ENCODE assay signal across 17 mouse cellular contexts in the genomic region with DNA sequence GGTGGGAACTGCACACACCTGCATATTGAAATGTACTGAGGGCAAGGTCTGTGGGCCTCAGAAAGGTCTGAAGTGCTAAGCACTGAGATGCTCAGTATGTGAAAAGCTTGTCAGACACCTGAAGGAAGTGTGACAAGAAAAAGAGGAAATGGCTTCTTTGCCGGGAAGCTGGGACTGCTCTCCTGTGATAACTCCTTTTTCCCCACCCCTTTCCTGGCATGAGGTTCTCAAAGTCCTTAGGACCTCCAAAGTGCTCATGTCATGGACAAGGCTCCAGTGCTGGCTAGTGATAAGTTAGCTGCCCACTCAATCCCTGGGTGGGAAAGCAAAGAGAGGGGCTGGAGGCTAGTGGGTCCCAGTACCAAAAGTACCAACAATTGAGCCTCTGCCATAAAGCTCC. TPM values are rescaled to one million over a fixed set of nuclear protein-coding genes. Genes with fewer than 3 reads are reported as not detected.
A peak's percentile ranks its signal among the peaks of the same experiment; 100 is the strongest.
DNase-seq lines count a peak whose midpoint lies in the region; ATAC-seq lines count a peak whose summit lies in the region.
"Had no signal": no experiment of that assay in that cellular context is flagged by ENCODE, and none has a peak within 500 bp of the region (broad histone marks: within the 10 kb centered on the region; RNA-seq: fewer than 3 reads in every experiment).

No protein-coding gene starts in this region.

- H3K27ac ChIP-seq in heart, embryonic 13.5 days (replicated peaks), result 0 out of 2 replicates have a peak overlapping the region, but pooled peaks have one; percentile 29
- peak overlapping the region; percentile 41 for H3K27ac ChIP-seq in lung, embryonic 15.5 days
- H3K27ac ChIP-seq in brown adipose tissue, adult 24 weeks (replicated peaks; ENCODE audit: low read depth, low read length), result peak overlapping the region; percentile 87
- H3K27ac ChIP-seq: hindbrain, embryonic 13.5 days; limb, embryonic 10.5 days; stomach, embryonic 15.5 days had no signal

- peaks cover 75% of the 10 kb centered on the region for H3K4me1 ChIP-seq in heart, embryonic 13.5 days
- H3K4me1 ChIP-seq in lung, embryonic 15.5 days, result peaks cover 30% of the 10 kb centered on the region; the same call in 1 of the 2 replicates
- H3K4me1 ChIP-seq in brown adipose tissue, adult 24 weeks (ENCODE audit: control insufficient read depth, insufficient read depth, insufficient read length, low read length), result peaks cover 57% of the 10 kb centered on the region

- no peak overlapping the region for H3K4me2 ChIP-seq in heart, embryonic 13.5 days
- no peak overlapping the region for H3K4me2 ChIP-seq in lung, embryonic 15.5 days
- H3K4me2 ChIP-seq: hindbrain, embryonic 13.5 days; lung, embryonic 14.5 days; stomach, embryonic 15.5 days had no signal

- no peaks in the 10 kb centered on the region for H3K27me3 ChIP-seq in heart, embryonic 13.5 days (replicated peaks)
- no peaks in the 10 kb centered on the region for H3K27me3 ChIP-seq in lung, embryonic 15.5 days
- no peaks in the 10 kb centered on the region for H3K27me3 ChIP-seq in splenic B cell, adult 2 months (ENCODE audit: control insufficient read depth, insufficient read depth, low read length, poor library complexity, severe bottlenecking)
- H3K27me3 ChIP-seq: hindbrain, embryonic 13.5 days; stomach, embryonic 15.5 days had no signal

- no peaks in the 10 kb centered on the region for H3K9me3 ChIP-seq in heart, embryonic 13.5 days
- H3K9me3 ChIP-seq in lung, embryonic 15.5 days, result no peaks in the 10 kb centered on the region
- H3K9me3 ChIP-seq: hindbrain, embryonic 13.5 days; limb, embryonic 10.5 days; stomach, embryonic 15.5 days had no signal

- no peak for ATAC-seq in heart, embryonic 13.5 days (ENCODE audit: extremely low read depth, insufficient number of reproducible peaks, low FRiP score, low TSS enrichment)
- no peak for ATAC-seq in lung, embryonic 15.5 days (ENCODE audit: borderline replicate concordance, extremely low read depth, low FRiP score, low TSS enrichment)
- ATAC-seq: intestine, embryonic 16.5 days had no signal

- H3K4me3 ChIP-seq in heart, embryonic 13.5 days, result no peak overlapping the region
- no peak overlapping the region for H3K4me3 ChIP-seq in lung, embryonic 15.5 days
- H3K4me3 ChIP-seq in brown adipose tissue, adult 24 weeks (ENCODE audit: insufficient read depth, low read depth, low read length), result no peak overlapping the region
- H3K4me3 ChIP-seq: hindbrain, embryonic 13.5 days; limb, embryonic 10.5 days; stomach, embryonic 15.5 days had no signal

- 0 out of 2 replicates have a peak overlapping the region, but pooled peaks have one; percentile 1 for H3K9ac ChIP-seq in heart, embryonic 13.5 days
- H3K9ac ChIP-seq in lung, embryonic 15.5 days, result no peak overlapping the region
- H3K9ac ChIP-seq: hindbrain, embryonic 13.5 days; lung, embryonic 14.5 days; stomach, embryonic 15.5 days had no signal

- peaks cover 3% of the 10 kb centered on the region for H3K36me3 ChIP-seq in heart, embryonic 13.5 days
- H3K36me3 ChIP-seq in lung, embryonic 15.5 days, result no peaks in the 10 kb centered on the region
- no peaks in the 10 kb centered on the region for H3K36me3 ChIP-seq in splenic B cell, adult 2 months (ENCODE audit: control insufficient read depth, insufficient read depth, low read length, poor library complexity, severe bottlenecking)
- H3K36me3 ChIP-seq: hindbrain, embryonic 13.5 days; stomach, embryonic 15.5 days had no signal

- no peak for DNase-seq in heart, postnatal 4 days
- no peak for DNase-seq in lung, postnatal 25 days (ENCODE audit: low spot score)
- DNase-seq in splenic B cell, adult 2 months (ENCODE audit: low read depth, low spot score), result peak; percentile 37
- no peak for DNase-seq in gastrocnemius, postnatal 25 days
- DNase-seq: cerebellum, adult 11 months; kidney, postnatal 4 days; lung, embryonic 14.5 days; midbrain, embryonic 14.5 days; right cerebral cortex, postnatal 4 days had no signal

- WGBS in heart, embryonic 13.5 days, result 17% methylated on average over 1 of the region's 1 CpGs
- 8% methylated on average over 1 of the region's 1 CpGs for WGBS in lung, embryonic 15.5 days

RNA-seq across cellular contexts. Expression of gene Gatad2a, which starts 38.8 kb away (rescaled TPM):
- polyA plus RNA-seq in heart, embryonic 13.5 days (2015; fragmentation: Nextera tagmentation; extraction: Ambion mirVana), result 27.3 and 29.9 TPM in 2 replicates
- 10 to 100 TPM; 75.9 to 79.5 TPM for total RNA-seq in heart, postnatal 4 days (2021)
- 60.3 and 64.3 TPM in 2 replicates for polyA plus RNA-seq in lung, embryonic 15.5 days (2015; fragmentation: Nextera tagmentation; extraction: Ambion mirVana)
- 33.7 and 35.6 TPM in 2 replicates for polyA plus RNA-seq in brown adipose tissue, adult 24 weeks (2012; ENCODE audit: insufficient read depth, insufficient read length, missing spikeins)
- total RNA-seq in gastrocnemius, postnatal 25 days (2021), result 10 to 100 TPM; 25.4 to 26.2 TPM

RNA-seq across cellular contexts. Expression of gene Yjefn3, which starts 54.9 kb away (rescaled TPM):
- polyA plus RNA-seq in heart, embryonic 13.5 days (2015; fragmentation: Nextera tagmentation; extraction: Ambion mirVana), result 8.1 and 8.2 TPM in 2 replicates
- 1 to 10 TPM; 6.2 to 8.6 TPM for total RNA-seq in heart, postnatal 4 days (2021)
- 4.0 and 5.5 TPM in 2 replicates for polyA plus RNA-seq in lung, embryonic 15.5 days (2015; fragmentation: Nextera tagmentation; extraction: Ambion mirVana)
- polyA plus RNA-seq in brown adipose tissue, adult 24 weeks (2012; ENCODE audit: insufficient read depth, insufficient read length, missing spikeins), result 8.4 and 10.4 TPM in 2 replicates
- total RNA-seq in gastrocnemius, postnatal 25 days (2021), result 1 to 10 TPM; 5.6 to 6.9 TPM

RNA-seq across cellular contexts. Expression of gene Ndufa13, which starts 55.1 kb away (rescaled TPM):
- 304 and 343 TPM in 2 replicates for polyA plus RNA-seq in heart, embryonic 13.5 days (2015; fragmentation: Nextera tagmentation; extraction: Ambion mirVana)
- 100 to 1,000 TPM; 286 to 326 TPM for total RNA-seq in heart, postnatal 4 days (2021)
- polyA plus RNA-seq in lung, embryonic 15.5 days (2015; fragmentation: Nextera tagmentation; extraction: Ambion mirVana), result 162 and 177 TPM in 2 replicates
- 437 and 615 TPM in 2 replicates for polyA plus RNA-seq in brown adipose tissue, adult 24 weeks (2012; ENCODE audit: insufficient read depth, insufficient read length, missing spikeins)
- total RNA-seq in gastrocnemius, postnatal 25 days (2021), result 100 to 1,000 TPM; 338 to 343 TPM

RNA-seq across cellular contexts. Expression of gene Tssk6, which starts 55.4 kb away (rescaled TPM):
- polyA plus RNA-seq in heart, embryonic 13.5 days (2015; fragmentation: Nextera tagmentation; extraction: Ambion mirVana), result 1.9 and 2.2 TPM in 2 replicates
- under 1 TPM in 1 of 2 experiments, not detected in 1; 0.33 TPM for total RNA-seq in heart, postnatal 4 days (2021)
- 2.9 and 3.7 TPM in 2 replicates for polyA plus RNA-seq in lung, embryonic 15.5 days (2015; fragmentation: Nextera tagmentation; extraction: Ambion mirVana)
- not detected in 2 replicates for polyA plus RNA-seq in brown adipose tissue, adult 24 weeks (2012; ENCODE audit: insufficient read depth, insufficient read length, missing spikeins)
- not detected for total RNA-seq in gastrocnemius, postnatal 25 days (2021)
- total RNA-seq: gastrocnemius, adult 8-10 months had no signal

Comparison
In these comparisons a context has a peak if more than half of its experiments do, and no peak if none do; other contexts are left out.
1. H3K27ac ChIP-seq: peak in every context shown above with its lines; median percentile 87 in brown adipose tissue, adult 24 weeks; 41 in lung, embryonic 15.5 days; 29 in heart, embryonic 13.5 days.